Mouse (Mus musculus) T-cell, adult 2 months (primary cell): ENCODE data around the gene Glp1r.

Experiments
- DNase-seq: peaks from one replicate; pipeline ENCODE4 v3.0.0; 2022; ENCODE audit warnings: low spot score

The Glp1r gene

GRCm38 (mm10) chr17:30901627-30902026, at the start of gene Glp1r:
Gene Glp1r (plus strand): TSS chr17:30901817.
- DNase-seq = no peak

GRCm38 (mm10) chr17:30852345-30852744, 49.3 kb upstream of the Glp1r start:
- DNase-seq = no peak

GRCm38 (mm10) chr17:30857347-30857746, 44.3 kb upstream of the Glp1r start:
- no peak for DNase-seq

- no peak for DNase-seq
These were observed 42.9 kb upstream of the Glp1r start for GRCm38 (mm10) chr17:30858586-30859259.

- no peak for DNase-seq
These were observed 41.5 kb upstream of the Glp1r start for GRCm38 (mm10) chr17:30859989-30860585.

- DNase-seq = no peak
These were observed 41.0 kb upstream of the Glp1r start for GRCm38 (mm10) chr17:30860606-30861005.

GRCm38 (mm10) chr17:30866281-30866680, 35.3 kb upstream of the Glp1r start:
- no peak for DNase-seq

GRCm38 (mm10) chr17:30866966-30867365, 34.7 kb upstream of the Glp1r start:
- DNase-seq = no peak

GRCm38 (mm10) chr17:30871040-30871439, 30.6 kb upstream of the Glp1r start:
- DNase-seq = no peak

GRCm38 (mm10) chr17:30874276-30874675, 27.3 kb upstream of the Glp1r start:
- DNase-seq = peak; percentile 15

GRCm38 (mm10) chr17:30877456-30877855, 24.2 kb upstream of the Glp1r start:
- no peak for DNase-seq

- DNase-seq = no peak
These were observed 23.0 kb upstream of the Glp1r start for GRCm38 (mm10) chr17:30878626-30879025.

GRCm38 (mm10) chr17:30880391-30880790, 21.2 kb upstream of the Glp1r start:
- DNase-seq = no peak

- no peak for DNase-seq
These were observed 20.6 kb upstream of the Glp1r start for GRCm38 (mm10) chr17:30881001-30881400.

- no peak for DNase-seq
These were observed 19.4 kb upstream of the Glp1r start for GRCm38 (mm10) chr17:30882206-30882605.

GRCm38 (mm10) chr17:30883534-30883933, 18.1 kb upstream of the Glp1r start:
- no peak for DNase-seq

- no peak for DNase-seq
These were observed 9.5 kb upstream of the Glp1r start for GRCm38 (mm10) chr17:30892086-30892485.

GRCm38 (mm10) chr17:30892730-30893129, 8.9 kb upstream of the Glp1r start:
- DNase-seq = peak; percentile 17

- DNase-seq = no peak
These were observed 4.5 kb upstream of the Glp1r start for GRCm38 (mm10) chr17:30897075-30897474.

- no peak for DNase-seq
These were observed 2.5 kb downstream of the Glp1r start for GRCm38 (mm10) chr17:30904096-30904495.

GRCm38 (mm10) chr17:30907577-30907976, 6.0 kb downstream of the Glp1r start:
- DNase-seq = no peak

- DNase-seq = no peak
These were observed 9.5 kb downstream of the Glp1r start for GRCm38 (mm10) chr17:30910866-30911731.

- no peak for DNase-seq
These were observed 10.1 kb downstream of the Glp1r start for GRCm38 (mm10) chr17:30911732-30912088.
